Mouse (Mus musculus) liver, embryonic 15.5 days (tissue): ENCODE results near the gene Mrc1. TPM values are rescaled to one million over a fixed set of nuclear protein-coding genes. Genes with fewer than 3 reads are reported as not detected.
"Not testable (repeated sequence)": the region's sequence is repeated elsewhere in the genome, so short reads cannot be mapped to it uniquely, and the experiment has no call there.

Source experiments
- ATAC-seq: fragments of 200-750 bp; cut with Nextera tagmentation; 2 replicates; pipeline ENCODE4 v1.8.0; 2017; ENCODE audit warnings: moderate number of reproducible peaks, mild to moderate bottlenecking, moderate library complexity; ENCODE audit not compliant: insufficient read depth
- H3K27ac ChIP-seq: fragments of 300-500 bp; sonication (generic); replicated peaks from 2 replicates; pipeline ENCODE4 v1.5.1; 2015; ENCODE audit warnings: mild to moderate bottlenecking, inconsistent platforms
- H3K27me3 ChIP-seq: fragments of 300-500 bp; sonication (generic); 2 replicates; pipeline ENCODE4 v1.6.1; 2015; ENCODE audit warnings: mild to moderate bottlenecking, inconsistent platforms
- H3K36me3 ChIP-seq: fragments of 300-500 bp; sonication (generic); replicated peaks from 2 replicates; pipeline ENCODE4 v1.6.1; 2015; ENCODE audit warnings: moderate library complexity, mild to moderate bottlenecking, inconsistent platforms
- H3K4me1 ChIP-seq: fragments of 300-500 bp; sonication (generic); replicated peaks from 2 replicates; pipeline ENCODE4 v1.6.1; 2015; ENCODE audit warnings: inconsistent platforms
- H3K4me2 ChIP-seq: fragments of 300-500 bp; sonication (generic); 2 replicates; pipeline ENCODE4 v1.6.1; 2015; ENCODE audit warnings: moderate library complexity, mild to moderate bottlenecking, inconsistent platforms
- H3K4me3 ChIP-seq: fragments of 300-500 bp; sonication (generic); replicated peaks from 2 replicates; pipeline ENCODE4 v1.5.1; 2015; ENCODE audit warnings: mild to moderate bottlenecking, inconsistent platforms
- H3K9ac ChIP-seq: fragments of 300-500 bp; sonication (generic); 2 replicates; pipeline ENCODE4 v1.6.1; 2015; ENCODE audit warnings: moderate library complexity, mild to moderate bottlenecking, inconsistent platforms
- H3K9me3 ChIP-seq: fragments of 300-500 bp; sonication (generic); replicated peaks from 2 replicates; pipeline ENCODE4 v1.6.1; 2016; ENCODE audit warnings: inconsistent platforms
- whole genome bisulfite sequencing: fragments of 180-500 bp; shearing (Covaris S2); methylation state at CpG from one replicate; pipeline ENCODE4 v1.1.7; 2015; ENCODE audit warnings: mixed read lengths; ENCODE audit not compliant: insufficient replicate concordance; 5-methylcytosine and 5-hydroxymethylcytosine counted together
- polyA plus RNA-seq: library from polyadenylated mRNA; unstranded; fragments of >200 nt; fragmentation: Nextera tagmentation; extraction: Ambion mirVana; gene quantifications from 2 replicates; pipeline ENCODE4 v1.2.1, GENCODE M21; 2015

The Mrc1 gene
- 8.1 and 8.9 TPM in 2 replicates for polyA plus RNA-seq

- Histone ChIP-seq H3K9ac (no peak within 1 kb of the TSS), H3K9me3 (no peaks in the 10 kb centered on the region), H3K4me1 (no peaks in the 10 kb centered on the region), H3K27me3 (no peaks in the 10 kb centered on the region), H3K27ac (0 out of 2 replicates have a peak within 1 kb of the TSS, but pooled peaks have one; percentile 8), H3K4me2 (no peak within 1 kb of the TSS), H3K36me3 (no peaks in the 10 kb centered on the region), H3K4me3 (peak within 1 kb of the TSS; percentile 11)
- ATAC-seq = no peak; the same call in 1 of the 2 replicates
- 20% methylated on average over 3 of the region's 3 CpGs for WGBS
Measured at GRCm38 (mm10) chr2:14229149-14229548, at the start of gene Mrc1. Gene Mrc1 (plus strand): TSS chr2:14229392.

GRCm38 (mm10) chr2:14184375-14184774 is 44.8 kb upstream of the Mrc1 start:
- Histone ChIP-seq H3K4me2 (no peak overlapping the region), H3K9ac (no peak overlapping the region), H3K9me3 (no peaks in the 10 kb centered on the region), H3K27me3 (no peaks in the 10 kb centered on the region), H3K36me3 (no peaks in the 10 kb centered on the region), H3K27ac (no peak overlapping the region), H3K4me1 (no peaks in the 10 kb centered on the region), H3K4me3 (no peak overlapping the region)
- no peak for ATAC-seq

GRCm38 (mm10) chr2:14190684-14191083 is 38.5 kb upstream of the Mrc1 start:
- Histone ChIP-seq H3K27ac (no peak overlapping the region), H3K27me3 (no peaks in the 10 kb centered on the region), H3K4me2 (peak overlapping the region; percentile 6; the same call in 1 of the 2 replicates), H3K9ac (no peak overlapping the region), H3K9me3 (no peaks in the 10 kb centered on the region), H3K4me3 (no peak overlapping the region), H3K4me1 (peaks cover 3% of the 10 kb centered on the region; the same call in 1 of the 2 replicates), H3K36me3 (no peaks in the 10 kb centered on the region)
- 34% methylated on average over 4 of the region's 4 CpGs for WGBS
- no peak for ATAC-seq

- no peaks in the 10 kb centered on the region for H3K27me3 ChIP-seq
Measured at GRCm38 (mm10) chr2:14191601-14192000, 37.6 kb upstream of the Mrc1 start.

GRCm38 (mm10) chr2:14192046-14192445 is 37.1 kb upstream of the Mrc1 start:
- Histone ChIP-seq H3K9ac (no peak overlapping the region), H3K27me3 (no peaks in the 10 kb centered on the region), H3K4me2 (no peak overlapping the region), H3K36me3 (no peaks in the 10 kb centered on the region), H3K27ac (no peak overlapping the region), H3K4me1 (peaks cover 3% of the 10 kb centered on the region; the same call in 1 of the 2 replicates), H3K4me3 (no peak overlapping the region), H3K9me3 (no peaks in the 10 kb centered on the region)
- ATAC-seq = no peak
- WGBS = 36% methylated on average over 6 of the region's 6 CpGs

More at GRCm38 (mm10) chr2:14191601-14192000, 37.6 kb upstream of the Mrc1 start:
- Histone ChIP-seq H3K4me1 (peaks cover 3% of the 10 kb centered on the region; the same call in 1 of the 2 replicates), H3K27ac (no peak overlapping the region), H3K4me2 (no peak overlapping the region), H3K9ac (no peak overlapping the region), H3K36me3 (no peaks in the 10 kb centered on the region), H3K4me3 (no peak overlapping the region), H3K9me3 (no peaks in the 10 kb centered on the region)
- no peak for ATAC-seq
- WGBS = 19% methylated on average over 4 of the region's 4 CpGs

- ATAC-seq, H3K4me1 ChIP-seq, H3K4me2 ChIP-seq, H3K27ac ChIP-seq, H3K4me3 ChIP-seq, H3K9ac ChIP-seq, H3K9me3 ChIP-seq, H3K27me3 ChIP-seq, H3K36me3 ChIP-seq: not testable (repeated sequence)
- 43% methylated on average over 1 of the region's 2 CpGs for WGBS
Measured at GRCm38 (mm10) chr2:14198325-14198903, 30.8 kb upstream of the Mrc1 start.

- Histone ChIP-seq H3K4me3 (no peak overlapping the region), H3K36me3 (no peaks in the 10 kb centered on the region), H3K9ac (no peak overlapping the region), H3K4me1 (no peaks in the 10 kb centered on the region), H3K27ac (no peak overlapping the region), H3K27me3 (no peaks in the 10 kb centered on the region), H3K4me2 (no peak overlapping the region), H3K9me3 (no peaks in the 10 kb centered on the region)
- ATAC-seq = no peak
- WGBS = 23% methylated on average over 2 of the region's 2 CpGs
Measured at GRCm38 (mm10) chr2:14199621-14200020, 29.6 kb upstream of the Mrc1 start.

GRCm38 (mm10) chr2:14200879-14201445 is 28.2 kb upstream of the Mrc1 start:
- H3K9me3 ChIP-seq, H3K9ac ChIP-seq, H3K4me1 ChIP-seq, H3K36me3 ChIP-seq, H3K27me3 ChIP-seq, H3K27ac ChIP-seq, H3K4me3 ChIP-seq, H3K4me2 ChIP-seq, ATAC-seq: not testable (repeated sequence)
- WGBS = 50% methylated on average over 1 of the region's 2 CpGs

- Histone ChIP-seq H3K4me2 (no peak overlapping the region), H3K9me3 (no peaks in the 10 kb centered on the region), H3K4me1 (no peaks in the 10 kb centered on the region), H3K4me3 (no peak overlapping the region), H3K27ac (no peak overlapping the region), H3K36me3 (no peaks in the 10 kb centered on the region), H3K9ac (no peak overlapping the region), H3K27me3 (no peaks in the 10 kb centered on the region)
- no peak for ATAC-seq
- 64% methylated on average over 1 of the region's 1 CpGs for WGBS
Measured at GRCm38 (mm10) chr2:14204308-14204707, 24.9 kb upstream of the Mrc1 start.

GRCm38 (mm10) chr2:14206798-14207197 is 22.4 kb upstream of the Mrc1 start:
- Histone ChIP-seq H3K9me3 (no peaks in the 10 kb centered on the region), H3K4me2 (no peak overlapping the region), H3K27me3 (no peaks in the 10 kb centered on the region), H3K4me1 (no peaks in the 10 kb centered on the region), H3K27ac (no peak overlapping the region), H3K9ac (no peak overlapping the region), H3K4me3 (no peak overlapping the region), H3K36me3 (no peaks in the 10 kb centered on the region)
- no peak for ATAC-seq
- WGBS = 40% methylated on average over 4 of the region's 4 CpGs

GRCm38 (mm10) chr2:14210731-14211130 is 18.5 kb upstream of the Mrc1 start:
- no peak overlapping the region for H3K4me3 ChIP-seq
- no peaks in the 10 kb centered on the region for H3K4me1 ChIP-seq
- H3K9me3 ChIP-seq = no peaks in the 10 kb centered on the region
- no peaks in the 10 kb centered on the region for H3K36me3 ChIP-seq
- 37% methylated on average over 1 of the region's 1 CpGs for WGBS
- ATAC-seq = no peak
- H3K27ac ChIP-seq = no peak overlapping the region
- H3K4me2 ChIP-seq = no peak overlapping the region
- H3K9ac ChIP-seq = no peak overlapping the region
- H3K27me3 ChIP-seq = no peaks in the 10 kb centered on the region

GRCm38 (mm10) chr2:14211606-14212005 is 17.6 kb upstream of the Mrc1 start:
- Histone ChIP-seq H3K4me1 (no peaks in the 10 kb centered on the region), H3K9ac (no peak overlapping the region), H3K4me3 (no peak overlapping the region), H3K4me2 (no peak overlapping the region), H3K36me3 (no peaks in the 10 kb centered on the region), H3K27me3 (no peaks in the 10 kb centered on the region), H3K27ac (no peak overlapping the region), H3K9me3 (no peaks in the 10 kb centered on the region)
- ATAC-seq = no peak
